Mouse (Mus musculus) hindbrain, embryonic 11.5 days (tissue): Measurements from ENCODE around the gene Psmd14. TPM values are rescaled to one million over a fixed set of nuclear protein-coding genes. Genes with fewer than 3 reads are reported as not detected.
A peak's percentile ranks its signal among the peaks of the same experiment; 100 is the strongest.

Experiments used
- ATAC-seq: fragments of 200-750 bp; cut with Nextera tagmentation; 2 replicates; pipeline ENCODE4 v1.8.0; 2017; ENCODE audit warnings: mild to moderate bottlenecking, moderate TSS enrichment, moderate library complexity; ENCODE audit not compliant: low FRiP score
- DNase-seq: peaks from one replicate; pipeline ENCODE4 v3.0.0-alpha.2; 2015; ENCODE audit warnings: low spot score
- H3K27ac ChIP-seq: fragments of 300-500 bp; sonication (generic); 2 replicates; pipeline ENCODE4 v1.5.1; 2014; ENCODE audit warnings: mild to moderate bottlenecking, low read depth, low read length
- H3K27me3 ChIP-seq: fragments of 300-500 bp; sonication (generic); 2 replicates; pipeline ENCODE4 v1.6.1; 2014; ENCODE audit warnings: mild to moderate bottlenecking, low read length, moderate library complexity, mixed read lengths; ENCODE audit not compliant: control insufficient read depth, insufficient read depth
- H3K36me3 ChIP-seq: fragments of 300-500 bp; sonication (generic); 2 replicates; pipeline ENCODE4 v1.6.1; 2014; ENCODE audit warnings: mild to moderate bottlenecking, low read length, moderate library complexity, mixed read lengths; ENCODE audit not compliant: control insufficient read depth, insufficient read depth
- H3K4me1 ChIP-seq: fragments of 300-500 bp; sonication (generic); replicated peaks from 2 replicates; pipeline ENCODE4 v1.6.1; 2014; ENCODE audit warnings: low read length, mixed read lengths; ENCODE audit not compliant: control insufficient read depth, insufficient read depth
- H3K4me2 ChIP-seq: fragments of 300-500 bp; sonication (generic); replicated peaks from 2 replicates; pipeline ENCODE4 v1.6.1; 2014; ENCODE audit warnings: mild to moderate bottlenecking, low read depth, low read length
- H3K4me3 ChIP-seq: fragments of 300-500 bp; sonication (generic); 2 replicates; pipeline ENCODE4 v1.5.1; 2014; ENCODE audit warnings: low read depth, low read length
- H3K9ac ChIP-seq: fragments of 300-500 bp; sonication (generic); 2 replicates; pipeline ENCODE4 v1.6.1; 2014; ENCODE audit warnings: low read depth, low read length
- H3K9me3 ChIP-seq: fragments of 300-500 bp; sonication (generic); 2 replicates; pipeline ENCODE4 v1.6.1; 2016; ENCODE audit warnings: low read length; ENCODE audit not compliant: control insufficient read depth
- WGBS: fragments of 180-500 bp; shearing (Covaris S2); extraction: QIAGEN DNeasy Blood & Tissue Kit; methylation state at CpG from one replicate; pipeline ENCODE4 v1.1.7; 2014; 5-methylcytosine and 5-hydroxymethylcytosine counted together
- polyA plus RNA-seq: library from polyadenylated mRNA; unstranded; fragments of >200 nt; fragmentation: Nextera tagmentation; extraction: Ambion mirVana; gene quantifications from 2 replicates; pipeline ENCODE4 v1.2.1, GENCODE M21; 2014

Psmd14 gene
- polyA plus RNA-seq, 1 experiment from 2014 or later: 288 TPM

GRCm38 (mm10) chr2:61807151-61807550, 95.7 kb downstream of the Psmd14 start:
- H3K36me3 ChIP-seq: no peaks in the 10 kb centered on the region
- no peak overlapping the region for H3K9ac ChIP-seq
- H3K4me1 ChIP-seq: peaks cover 9% of the 10 kb centered on the region
- H3K9me3 ChIP-seq: no peaks in the 10 kb centered on the region
- H3K27me3 ChIP-seq: peaks cover 72% of the 10 kb centered on the region
- WGBS: 1% methylated on average over 22 of the region's 22 CpGs
- H3K27ac ChIP-seq: no peak overlapping the region
- DNase-seq (peak; percentile 71), ATAC-seq (peak; percentile 31)
- H3K4me3 ChIP-seq: no peak overlapping the region
- H3K4me2 ChIP-seq: peak overlapping the region; percentile 7; the same call in 1 of the 2 replicates

GRCm38 (mm10) chr2:61807781-61808180, 96.3 kb downstream of the Psmd14 start:
- H3K36me3 ChIP-seq: no peaks in the 10 kb centered on the region
- WGBS: 9% methylated on average over 2 of the region's 2 CpGs
- peaks cover 9% of the 10 kb centered on the region for H3K4me1 ChIP-seq
- DNase-seq (no peak), ATAC-seq (no peak)
- no peak overlapping the region for H3K4me2 ChIP-seq
- H3K4me3 ChIP-seq: no peak overlapping the region
- peaks cover 70% of the 10 kb centered on the region for H3K27me3 ChIP-seq
- no peak overlapping the region for H3K9ac ChIP-seq
- H3K9me3 ChIP-seq: no peaks in the 10 kb centered on the region
- H3K27ac ChIP-seq: no peak overlapping the region

- Histone ChIP-seq H3K4me2 (no peak overlapping the region), H3K9me3 (no peaks in the 10 kb centered on the region), H3K27ac (no peak overlapping the region), H3K36me3 (no peaks in the 10 kb centered on the region), H3K27me3 (peaks cover 72% of the 10 kb centered on the region), H3K4me3 (no peak overlapping the region), H3K9ac (no peak overlapping the region), H3K4me1 (peaks cover 9% of the 10 kb centered on the region)
- WGBS: 0% methylated on average over 6 of the region's 6 CpGs
- peak; percentile 48 for DNase-seq
- no peak for ATAC-seq
Measured at GRCm38 (mm10) chr2:61808776-61809175, 97.3 kb downstream of the Psmd14 start.

GRCm38 (mm10) chr2:61809381-61809780, 97.9 kb downstream of the Psmd14 start:
- peak; percentile 30 for DNase-seq
- Histone ChIP-seq H3K4me2 (no peak overlapping the region), H3K9ac (no peak overlapping the region)

DNA sequence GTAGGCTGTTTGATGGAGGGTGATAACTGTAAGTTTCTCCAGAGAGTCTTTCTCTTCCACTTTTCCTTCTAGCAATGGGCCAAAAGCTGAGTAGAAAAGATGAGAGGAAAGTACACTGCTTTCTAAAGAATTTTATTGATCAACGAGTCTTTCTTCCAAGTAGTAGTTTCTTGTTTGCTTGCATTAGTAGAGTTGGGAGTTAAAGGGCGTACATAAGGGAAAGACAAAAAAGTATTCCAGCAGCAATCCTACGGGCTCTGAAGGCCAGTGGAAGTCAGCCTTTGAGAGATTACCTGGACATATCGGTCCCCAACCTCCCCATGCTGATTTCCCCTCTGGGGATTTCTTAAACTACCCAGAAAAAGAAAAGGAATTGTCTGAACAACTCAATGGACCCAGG, 99.3 kb downstream of the Psmd14 start:
- H3K4me3 ChIP-seq: no peak overlapping the region
- no peak overlapping the region for H3K4me2 ChIP-seq
- H3K9ac ChIP-seq: no peak overlapping the region
- no peaks in the 10 kb centered on the region for H3K36me3 ChIP-seq
- peaks cover 4% of the 10 kb centered on the region; the same call in 1 of the 2 replicates for H3K4me1 ChIP-seq
- ATAC-seq (no peak), DNase-seq (no peak)
- peaks cover 66% of the 10 kb centered on the region for H3K27me3 ChIP-seq
- H3K9me3 ChIP-seq: no peaks in the 10 kb centered on the region
- H3K27ac ChIP-seq: no peak overlapping the region
- 17% methylated on average over 4 of the region's 4 CpGs for WGBS

More at GRCm38 (mm10) chr2:61809381-61809780, 97.9 kb downstream of the Psmd14 start:
- H3K9me3 ChIP-seq: no peaks in the 10 kb centered on the region
- 3% methylated on average over 1 of the region's 1 CpGs for WGBS
- peaks cover 76% of the 10 kb centered on the region for H3K27me3 ChIP-seq
- no peak overlapping the region for H3K4me3 ChIP-seq
- H3K36me3 ChIP-seq: no peaks in the 10 kb centered on the region
- H3K4me1 ChIP-seq: peaks cover 9% of the 10 kb centered on the region
- no peak overlapping the region for H3K27ac ChIP-seq
- ATAC-seq: no peak

DNA sequence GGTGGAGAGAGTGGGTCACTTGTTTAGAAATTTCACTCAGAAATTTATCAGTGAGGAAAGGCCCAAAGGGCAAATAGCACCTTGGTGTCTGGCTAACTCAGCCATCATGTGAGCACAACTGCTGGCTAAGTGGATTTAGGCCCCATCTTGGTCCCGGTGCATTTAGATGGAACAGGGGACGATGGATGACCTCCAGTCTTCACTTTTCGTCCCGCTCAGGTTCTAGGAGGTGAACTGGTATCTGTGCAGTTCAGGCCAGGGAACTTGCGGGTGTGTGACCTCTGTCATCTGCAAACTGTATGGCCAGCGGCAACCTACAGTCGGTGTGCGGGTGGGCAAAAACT, 99.6 kb downstream of the Psmd14 start:
- Histone ChIP-seq H3K9me3 (no peaks in the 10 kb centered on the region), H3K4me2 (peak overlapping the region; percentile 88), H3K27me3 (peaks cover 66% of the 10 kb centered on the region), H3K36me3 (no peaks in the 10 kb centered on the region), H3K4me3 (peak overlapping the region; percentile 47; the same call in 1 of the 2 replicates), H3K9ac (peak overlapping the region; percentile 53), H3K27ac (no peak overlapping the region), H3K4me1 (peaks cover 4% of the 10 kb centered on the region; the same call in 1 of the 2 replicates)
- WGBS: 2% methylated on average over 8 of the region's 8 CpGs
- ATAC-seq (no peak), DNase-seq (peak; percentile 65)

DNA sequence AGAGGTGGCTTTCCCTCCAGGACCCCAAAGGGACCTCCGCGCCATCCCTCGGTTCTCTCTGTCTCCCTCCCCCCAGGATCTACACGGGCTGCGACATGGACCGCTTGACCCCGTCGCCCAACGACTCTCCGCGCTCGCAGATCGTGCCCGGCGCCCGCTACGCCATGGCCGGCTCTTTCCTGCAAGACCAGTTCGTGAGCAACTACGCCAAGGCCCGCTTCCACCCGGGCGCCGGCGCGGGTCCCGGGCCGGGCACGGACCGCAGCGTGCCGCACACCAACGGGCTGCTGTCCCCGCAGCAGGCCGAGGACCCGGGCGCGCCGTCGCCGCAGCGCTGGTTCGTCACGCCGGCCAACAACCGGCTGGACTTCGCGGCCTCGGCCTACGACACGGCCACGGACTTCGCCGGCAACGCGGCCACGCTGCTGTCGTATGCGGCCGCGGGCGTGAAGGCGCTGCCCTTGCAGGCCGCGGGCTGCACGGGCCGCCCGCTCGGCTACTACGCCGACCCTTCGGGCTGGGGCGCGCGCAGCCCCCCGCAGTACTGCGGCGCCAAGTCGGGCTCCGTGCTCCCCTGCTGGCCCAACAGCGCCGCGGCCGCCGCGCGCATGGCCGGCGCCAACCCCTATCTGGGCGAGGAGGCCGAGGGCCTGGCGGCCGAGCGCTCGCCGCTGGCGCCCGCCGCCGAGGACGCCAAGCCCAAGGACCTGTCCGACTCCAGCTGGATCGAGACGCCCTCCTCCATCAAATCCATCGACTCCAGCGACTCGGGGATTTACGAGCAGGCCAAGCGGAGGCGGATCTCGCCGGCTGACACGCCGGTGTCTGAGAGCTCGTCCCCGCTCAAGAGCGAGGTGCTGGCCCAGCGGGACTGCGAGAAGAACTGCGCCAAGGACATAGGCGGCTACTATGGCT, 100.3 kb downstream of the Psmd14 start:
- Histone ChIP-seq H3K27me3 (peaks cover 62% of the 10 kb centered on the region), H3K4me1 (peaks cover 4% of the 10 kb centered on the region; the same call in 1 of the 2 replicates), H3K4me3 (peak overlapping the region; percentile 47), H3K9ac (peak overlapping the region; percentile 53), H3K4me2 (peak overlapping the region; percentile 88), H3K9me3 (no peaks in the 10 kb centered on the region), H3K27ac (no peak overlapping the region), H3K36me3 (no peaks in the 10 kb centered on the region)
- ATAC-seq (peak; percentile 76), DNase-seq (peak; percentile 77)
- under 1% methylated on average over 87 of the region's 121 CpGs for WGBS

DNA sequence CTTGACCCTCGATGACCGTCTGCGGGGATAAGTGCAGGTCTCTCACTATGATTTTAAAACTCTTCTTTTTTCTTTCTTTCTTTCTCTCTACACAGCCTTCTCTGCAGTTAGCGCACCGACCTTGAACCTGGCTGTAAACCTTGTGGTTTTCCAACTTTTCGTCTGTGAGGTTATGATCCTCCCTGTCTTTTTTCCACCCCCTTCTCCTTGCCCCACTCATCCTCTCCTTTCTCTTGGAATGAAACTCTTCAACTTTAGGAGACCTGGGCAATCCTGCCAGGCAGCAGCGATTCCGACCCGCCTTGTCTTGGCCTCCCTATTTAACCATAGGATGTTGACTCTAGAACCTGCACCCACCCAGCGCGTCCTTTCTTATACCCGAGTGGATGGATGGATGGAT, 101.0 kb downstream of the Psmd14 start:
- Histone ChIP-seq H3K4me1 (peaks cover 4% of the 10 kb centered on the region; the same call in 1 of the 2 replicates), H3K4me3 (peak overlapping the region; percentile 47), H3K27ac (no peak overlapping the region), H3K9me3 (no peaks in the 10 kb centered on the region), H3K4me2 (peak overlapping the region; percentile 88), H3K27me3 (peaks cover 55% of the 10 kb centered on the region), H3K9ac (peak overlapping the region; percentile 53; the same call in 1 of the 2 replicates), H3K36me3 (no peaks in the 10 kb centered on the region)
- no peak for ATAC-seq
- peak; percentile 60 for DNase-seq
- WGBS: under 1% methylated on average over 12 of the region's 12 CpGs

DNA sequence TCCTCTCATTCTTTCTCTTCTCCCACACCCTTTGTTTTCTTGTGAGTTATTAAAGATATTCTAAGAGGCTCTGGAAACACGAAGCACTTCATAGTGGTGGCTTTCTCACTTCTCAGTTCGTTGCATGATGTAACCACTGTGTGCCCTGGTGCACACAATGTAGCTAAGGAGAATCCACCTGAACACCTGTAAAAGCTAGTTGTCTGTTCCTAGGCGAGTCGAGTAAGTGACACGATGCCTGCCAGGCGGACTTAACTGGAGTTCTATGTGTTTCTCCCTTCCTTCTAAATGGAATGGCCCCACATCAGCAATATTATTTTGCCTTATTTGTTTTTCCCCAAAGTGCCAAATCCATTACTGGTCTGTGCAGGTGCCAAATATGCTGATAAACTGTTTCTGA, 101.6 kb downstream of the Psmd14 start:
- H3K9me3 ChIP-seq: no peaks in the 10 kb centered on the region
- H3K4me3 ChIP-seq: no peak overlapping the region
- H3K36me3 ChIP-seq: no peaks in the 10 kb centered on the region
- no peak overlapping the region for H3K27ac ChIP-seq
- H3K4me2 ChIP-seq: no peak overlapping the region
- peaks cover 4% of the 10 kb centered on the region; the same call in 1 of the 2 replicates for H3K4me1 ChIP-seq
- no peak overlapping the region for H3K9ac ChIP-seq
- no peak for ATAC-seq
- WGBS: 6% methylated on average over 6 of the region's 6 CpGs
- peak; percentile 58 for DNase-seq
- H3K27me3 ChIP-seq: peaks cover 53% of the 10 kb centered on the region
